Mouse (Mus musculus): ENCODE measurements around the gene Shc1.

The Shc1 gene

GRCm38 (mm10) chr3:89390699-89391662 lies 27.3 kb upstream of the Shc1 start:
- DNase-seq = no peak

GRCm38 (mm10) chr3:89391663-89392511 lies 26.4 kb upstream of the Shc1 start:
- DNase-seq = peak; percentile 59

GRCm38 (mm10) chr3:89392871-89393311 lies 25.4 kb upstream of the Shc1 start:
- DNase-seq = peak; percentile 27

GRCm38 (mm10) chr3:89393605-89394004 lies 24.6 kb upstream of the Shc1 start:
- peak; percentile 98 for DNase-seq

- peak; percentile 77 for DNase-seq
Observed at GRCm38 (mm10) chr3:89394006-89394893, 24.0 kb upstream of the Shc1 start, which contains the start of gene Zbtb7b. Gene Zbtb7b (minus strand): TSS chr3:89394776.

GRCm38 (mm10) chr3:89394894-89395256 lies 23.4 kb upstream of the Shc1 start:
- peak; percentile 84 for DNase-seq

GRCm38 (mm10) chr3:89395419-89395805 lies 22.8 kb upstream of the Shc1 start:
- DNase-seq = no peak

- peak; percentile 76 for DNase-seq
Observed at GRCm38 (mm10) chr3:89395806-89396653, 22.2 kb upstream of the Shc1 start.

GRCm38 (mm10) chr3:89396654-89397005 lies 21.6 kb upstream of the Shc1 start:
- DNase-seq = no peak

GRCm38 (mm10) chr3:89401329-89401728 lies 16.9 kb upstream of the Shc1 start:
- DNase-seq = no peak

- DNase-seq = no peak
Observed at GRCm38 (mm10) chr3:89402693-89403092, 15.6 kb upstream of the Shc1 start, which contains the start of gene Lenep. Gene Lenep (minus strand): TSS chr3:89402793.

GRCm38 (mm10) chr3:89406887-89407286 lies 11.4 kb upstream of the Shc1 start:
- DNase-seq = no peak

- DNase-seq = no peak
Observed at GRCm38 (mm10) chr3:89408448-89408847, 9.8 kb upstream of the Shc1 start.

- DNase-seq = no peak
Observed at GRCm38 (mm10) chr3:89409701-89410100, 8.5 kb upstream of the Shc1 start.

- DNase-seq = no peak
Observed at GRCm38 (mm10) chr3:89410864-89411263, 7.4 kb upstream of the Shc1 start.

GRCm38 (mm10) chr3:89411490-89412393 lies 6.5 kb upstream of the Shc1 start, which contains the start of gene Flad1:
Gene Flad1 (minus strand): TSS chr3:89411870.
- peak; percentile 96 for DNase-seq

- DNase-seq = no peak
Observed at GRCm38 (mm10) chr3:89416158-89416557, 2.1 kb upstream of the Shc1 start.

- no peak for DNase-seq
Observed at GRCm38 (mm10) chr3:89417131-89417530, 1.1 kb upstream of the Shc1 start.

- no peak for DNase-seq
Observed at GRCm38 (mm10) chr3:89417840-89418169, 438 bp upstream of the Shc1 start.

GRCm38 (mm10) chr3:89418861-89419250 lies 613 bp downstream of the Shc1 start:
- DNase-seq = peak; percentile 87

Data from liver (tissue).